Mouse (Mus musculus) WW6 (cell line): ENCODE measurements at regions not wholly inside any gene's neighbourhood (a gene's known extent, or its start where the extent isn't known, plus 50 kb on each side); places are given as distances from the start of the nearest gene placed in this dataset.

Source experiments
- DNase-seq: peaks from one replicate; pipeline ENCODE4 v3.0.0-alpha.2; 2013; ENCODE audit warnings: low read depth, low spot score

DNA sequence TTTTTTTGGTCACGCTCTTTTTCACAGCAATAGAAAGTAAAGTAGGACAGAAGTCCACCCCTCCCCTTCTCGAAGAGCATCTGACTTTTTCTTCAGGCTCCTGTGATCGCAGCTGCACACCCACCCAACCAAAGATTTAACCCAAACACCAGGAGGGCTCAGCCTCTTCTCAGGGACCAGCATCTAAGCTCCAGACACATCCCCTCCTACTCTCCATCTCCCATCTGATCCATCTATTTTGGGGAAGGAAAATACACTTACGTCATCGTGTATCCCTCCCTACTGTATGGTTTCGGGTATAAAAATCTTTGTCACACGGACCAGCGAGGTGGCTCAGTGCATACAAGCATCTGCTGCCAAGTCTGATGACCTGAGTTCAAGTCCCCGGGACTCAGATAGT lies 284.3 kb downstream of the 3100002H09Rik start:
- no peak for DNase-seq

DNA sequence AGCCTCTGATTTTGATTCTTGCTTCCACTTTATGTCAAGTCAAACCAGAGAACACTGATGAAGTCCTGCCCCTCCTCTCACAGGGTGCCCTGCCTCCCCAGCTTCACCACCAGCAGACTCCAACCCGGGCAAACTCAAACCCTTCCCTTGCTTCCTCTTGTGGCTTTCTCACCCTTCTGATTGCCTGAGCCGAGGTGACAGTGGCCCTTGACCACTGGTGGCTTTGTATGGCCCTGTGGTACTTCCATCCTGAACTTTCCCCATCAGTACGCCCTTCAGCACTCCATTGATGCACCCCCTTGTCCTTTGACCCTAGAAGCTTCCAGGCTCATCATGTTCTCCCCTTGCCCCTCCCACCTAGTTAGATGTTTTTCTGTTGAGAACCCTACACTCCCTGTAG lies 287.0 kb downstream of the 3100002H09Rik start:
- DNase-seq: no peak

- DNase-seq: no peak
These were observed 289.4 kb downstream of the 3100002H09Rik start for GRCm38 (mm10) chr4:124321221-124321620.

DNA sequence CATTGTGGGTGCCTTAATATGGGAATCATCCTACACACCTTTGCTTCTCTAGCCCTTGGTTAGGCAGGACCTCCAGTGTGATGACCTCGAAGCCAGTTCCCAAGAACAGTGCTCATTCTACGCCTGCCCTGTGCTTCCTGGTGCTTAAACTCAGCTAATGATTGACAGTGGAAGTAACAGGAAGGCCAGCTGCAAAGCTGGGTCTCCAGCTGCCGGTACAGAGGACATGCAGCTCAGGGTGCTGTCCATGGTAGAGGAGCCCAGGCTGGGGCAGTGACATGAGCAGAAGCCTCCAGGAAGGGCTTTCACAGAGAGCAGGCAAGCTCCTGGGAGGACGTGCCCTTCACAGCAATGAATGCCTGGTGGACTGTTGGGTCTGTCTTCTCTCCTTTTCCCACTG lies 293.6 kb downstream of the 3100002H09Rik start:
- DNase-seq: no peak

- no peak for DNase-seq
These were observed 298.9 kb downstream of the 3100002H09Rik start for GRCm38 (mm10) chr4:124311657-124312056.

- DNase-seq: no peak
These were observed 300.0 kb downstream of the 3100002H09Rik start for GRCm38 (mm10) chr4:124310594-124310993.

GRCm38 (mm10) chr4:124305871-124306555 lies 304.6 kb downstream of the 3100002H09Rik start:
- DNase-seq: no peak

- no peak for DNase-seq
These were observed 307.7 kb downstream of the 3100002H09Rik start for GRCm38 (mm10) chr4:124302950-124303349.

DNA sequence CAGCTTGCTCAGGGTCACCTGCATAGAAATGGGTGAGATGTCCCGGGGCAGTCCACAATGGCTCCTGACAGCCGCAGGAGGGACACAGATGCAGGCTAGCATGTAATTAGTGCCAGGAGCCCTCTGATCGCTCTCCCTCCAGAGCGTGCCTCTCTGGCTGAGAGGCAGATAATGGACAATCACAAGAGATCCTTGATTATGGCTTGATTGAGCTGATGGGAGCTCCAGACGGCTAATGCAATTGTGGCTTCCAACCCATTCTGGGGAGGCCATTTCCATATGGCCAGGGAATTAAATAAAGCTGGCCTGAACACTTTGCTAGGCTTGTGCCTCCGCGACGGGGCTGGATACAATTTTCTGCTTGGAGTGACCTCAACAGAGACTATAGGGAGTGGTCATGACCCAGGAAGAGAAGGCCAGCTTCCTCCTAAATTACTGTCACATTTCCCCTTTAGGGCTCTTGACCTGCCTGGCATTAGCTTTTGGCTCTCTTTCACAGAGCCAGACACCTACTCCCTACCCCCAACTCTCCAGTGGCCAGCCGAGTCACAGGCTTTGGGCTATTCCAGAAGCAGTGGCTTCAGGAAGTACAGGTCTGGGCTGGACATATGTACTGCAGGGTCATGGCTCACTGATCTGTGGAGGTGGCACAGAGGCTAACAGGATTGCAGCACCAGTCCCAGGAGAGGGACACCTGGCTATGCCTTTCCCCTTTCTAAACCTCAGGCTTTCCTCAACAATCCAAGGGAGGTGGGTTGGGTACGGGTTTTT lies 311.8 kb downstream of the 3100002H09Rik start:
- no peak for DNase-seq

GRCm38 (mm10) chr4:124292254-124292653 lies 318.3 kb downstream of the 3100002H09Rik start:
- no peak for DNase-seq

- DNase-seq: no peak
These were observed 318.8 kb downstream of the 3100002H09Rik start for GRCm38 (mm10) chr4:124291767-124292166.

- DNase-seq: no peak
These were observed 323.1 kb downstream of the 3100002H09Rik start for GRCm38 (mm10) chr4:124287471-124287870.

DNA sequence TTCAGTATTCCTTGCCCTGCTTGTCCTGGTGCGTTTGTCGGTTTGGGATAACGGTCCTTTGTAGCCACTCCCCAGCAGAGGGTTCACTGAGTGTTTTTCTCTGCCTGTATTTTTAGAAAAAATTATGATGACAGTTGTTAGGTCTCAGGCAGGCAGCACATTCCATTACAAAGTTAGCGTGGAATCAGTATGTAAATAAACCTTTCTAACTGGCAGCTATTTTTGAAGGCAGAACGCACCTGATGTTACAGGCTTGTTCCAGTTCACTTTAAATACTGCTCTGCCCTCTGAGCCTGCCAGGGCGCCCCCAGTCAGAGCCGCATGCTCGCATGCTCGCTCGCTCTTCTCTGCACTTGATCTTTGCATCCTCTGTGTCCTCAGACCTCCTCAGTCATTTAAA lies 331.9 kb downstream of the 3100002H09Rik start:
- DNase-seq: no peak

GRCm38 (mm10) chr4:124277456-124278181 lies 333.0 kb downstream of the 3100002H09Rik start:
- no peak for DNase-seq

GRCm38 (mm10) chr4:124276741-124277455 lies 333.7 kb downstream of the 3100002H09Rik start:
- no peak for DNase-seq

- DNase-seq: no peak
These were observed 338.6 kb downstream of the 3100002H09Rik start for GRCm38 (mm10) chr4:124272002-124272401.

GRCm38 (mm10) chr4:124268404-124268803 lies 342.2 kb downstream of the 3100002H09Rik start:
- DNase-seq: no peak

GRCm38 (mm10) chr4:124266573-124266972 lies 344.0 kb downstream of the 3100002H09Rik start:
- no peak for DNase-seq

GRCm38 (mm10) chr4:124265527-124265926 lies 345.1 kb downstream of the 3100002H09Rik start:
- DNase-seq: no peak

DNA sequence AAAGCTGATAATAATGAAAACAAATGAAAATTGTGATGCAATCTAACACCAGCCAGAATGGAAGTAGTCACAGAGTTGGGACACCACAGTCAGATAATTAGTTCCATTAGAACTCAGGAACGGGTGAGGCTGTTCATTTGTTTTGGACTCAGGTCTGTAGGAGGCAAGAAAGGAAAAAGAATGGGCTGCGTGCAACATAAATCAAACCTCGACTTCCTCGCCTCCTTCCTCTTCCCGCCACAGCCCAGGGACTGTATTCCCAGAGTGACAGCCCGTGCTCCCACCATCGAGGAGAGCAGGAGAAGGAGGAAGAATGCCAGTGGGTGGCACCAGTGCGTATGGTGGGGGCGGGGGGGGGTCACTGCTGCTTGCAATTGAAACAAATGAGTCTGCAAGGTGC lies 339.2 kb upstream of the 4930535I16Rik start:
- DNase-seq: no peak

DNA sequence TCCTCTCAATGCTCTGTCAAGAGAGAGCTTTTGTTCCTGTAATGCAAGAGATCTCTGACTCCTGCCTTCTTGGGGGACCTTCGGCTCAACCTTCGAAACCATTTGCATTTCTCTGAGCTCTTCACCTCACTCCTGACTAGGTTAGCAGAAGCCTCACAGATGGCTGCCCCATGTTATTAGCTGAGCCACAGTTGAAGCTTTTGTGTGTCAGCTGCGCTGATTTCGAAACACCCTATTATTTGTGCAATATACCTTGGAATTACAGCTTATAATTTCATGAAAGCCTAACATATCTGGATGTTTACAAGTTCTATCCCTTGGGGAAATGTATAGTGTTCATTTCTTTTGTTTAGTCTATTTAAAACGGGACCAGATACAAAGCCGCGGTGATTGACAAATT lies 338.7 kb upstream of the 4930535I16Rik start:
- no peak for DNase-seq

DNA sequence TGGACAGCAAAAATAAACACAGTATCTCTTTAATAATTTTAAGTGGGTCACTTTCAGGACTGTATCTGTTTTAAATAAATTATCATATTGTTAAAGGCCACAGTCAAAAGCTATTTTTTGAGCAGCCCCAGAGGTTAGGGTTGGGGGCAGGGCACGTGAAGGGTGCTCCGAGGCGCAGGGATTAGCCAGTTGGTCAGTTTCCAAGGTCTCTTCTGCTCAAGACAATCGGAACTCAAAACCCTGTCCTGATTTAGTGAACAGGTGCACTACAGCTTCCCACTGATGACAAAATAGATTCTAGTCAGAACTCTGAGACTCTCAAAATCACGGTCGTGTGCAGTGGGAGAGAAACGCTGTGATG lies 337.3 kb upstream of the 4930535I16Rik start:
- DNase-seq: no peak
